Mouse (Mus musculus) forebrain, postnatal 0 days (tissue): ENCODE results near the gene Rbm17. TPM values are rescaled to one million over a fixed set of nuclear protein-coding genes. Genes with fewer than 3 reads are reported as not detected.
"Not testable (repeated sequence)": the region's sequence is repeated elsewhere in the genome, so short reads cannot be mapped to it uniquely, and the experiment has no call there.

Experiments used
- ATAC-seq: fragments of 200-750 bp; cut with Nextera tagmentation; 2 replicates; pipeline ENCODE4 v1.8.0; 2017; ENCODE audit warnings: mild to moderate bottlenecking, moderate library complexity
- DNase-seq: peaks from one replicate; pipeline ENCODE4 v3.0.0-alpha.2; 2015
- H3K27ac ChIP-seq: fragments of 300-500 bp; sonication (generic); 2 replicates; pipeline ENCODE4 v1.5.1; 2014; ENCODE audit warnings: low read depth, mild to moderate bottlenecking, antibody characterized with exemption, low read length, moderate library complexity, mixed read lengths
- H3K27me3 ChIP-seq: fragments of 300-500 bp; sonication (generic); 2 replicates; pipeline ENCODE4 v1.6.1; 2014; ENCODE audit warnings: mild to moderate bottlenecking, low read length, mixed read lengths; ENCODE audit not compliant: insufficient read depth
- H3K36me3 ChIP-seq: fragments of 300-500 bp; sonication (generic); 2 replicates; pipeline ENCODE4 v1.6.1; 2014; ENCODE audit warnings: mild to moderate bottlenecking, moderate library complexity; ENCODE audit not compliant: insufficient read depth
- H3K4me1 ChIP-seq: fragments of 300-500 bp; sonication (generic); 2 replicates; pipeline ENCODE4 v1.6.1; 2014; ENCODE audit warnings: antibody characterized with exemption; ENCODE audit not compliant: insufficient read depth
- H3K4me2 ChIP-seq: fragments of 300-500 bp; sonication (generic); 2 replicates; pipeline ENCODE4 v1.6.1; 2014; ENCODE audit warnings: low read depth, mild to moderate bottlenecking, moderate library complexity
- H3K4me3 ChIP-seq: fragments of 300-500 bp; sonication (generic); 2 replicates; pipeline ENCODE4 v1.5.1; 2014; ENCODE audit warnings: low read depth, low read length, mixed read lengths
- H3K9ac ChIP-seq: fragments of 300-500 bp; sonication (generic); 2 replicates; pipeline ENCODE4 v1.6.1; 2014; ENCODE audit warnings: mild to moderate bottlenecking
- H3K9me3 ChIP-seq: fragments of 300-500 bp; sonication (generic); 2 replicates; pipeline ENCODE4 v1.6.1; 2016; ENCODE audit warnings: low read length
- CTCF ChIP-seq: sonication (generic); IDR thresholded peaks from 2 replicates; pipeline ENCODE4 v1.5.1; 2016; ENCODE audit warnings: antibody characterized with exemption, control low read depth, low read depth
- WGBS: fragments of 180-500 bp; shearing (Covaris S2); extraction: QIAGEN DNeasy Blood & Tissue Kit; methylation state at CpG from one replicate; pipeline ENCODE4 v1.1.7; 2014; 5-methylcytosine and 5-hydroxymethylcytosine counted together
- polyA plus RNA-seq: library from polyadenylated mRNA; unstranded; fragments of >200 nt; fragmentation: Nextera tagmentation; extraction: Ambion mirVana; gene quantifications from 2 replicates; pipeline ENCODE4 v1.2.1, GENCODE M21; 2015
- total RNA-seq: library from RNA; depleted of rRNA; stranded (reverse); fragments of >200 nt; gene quantifications from 2 replicates; pipeline ENCODE4 v1.2.3, GENCODE M21; 2014; rRNA removed

The Rbm17 gene
- total and polyA plus RNA-seq, 2 experiments from 2014 or later = 95.4 to 130 TPM

GRCm38 (mm10) chr2:11542640-11543039 is 61.3 kb downstream of the Rbm17 start:
- no peak overlapping the region for H3K27ac ChIP-seq
- no peak overlapping the region for H3K9ac ChIP-seq
- TF ChIP-seq CTCF = peak; percentile 75
- no peak overlapping the region for H3K4me2 ChIP-seq
- H3K9me3 ChIP-seq = no peaks in the 10 kb centered on the region
- DNase-seq = peak; percentile 63
- H3K27me3 ChIP-seq = no peaks in the 10 kb centered on the region
- H3K4me3 ChIP-seq = no peak overlapping the region
- WGBS = 78% methylated on average over 1 of the region's 1 CpGs
- H3K36me3 ChIP-seq = no peaks in the 10 kb centered on the region
- peak; percentile 80 for ATAC-seq
- H3K4me1 ChIP-seq = no peaks in the 10 kb centered on the region

GRCm38 (mm10) chr2:11542121-11542520 is 61.8 kb downstream of the Rbm17 start:
- Histone ChIP-seq H3K4me2 (no peak overlapping the region), H3K9ac (no peak overlapping the region), H3K36me3 (no peaks in the 10 kb centered on the region), H3K4me3 (no peak overlapping the region), H3K9me3 (no peaks in the 10 kb centered on the region), H3K4me1 (no peaks in the 10 kb centered on the region), H3K27ac (no peak overlapping the region), H3K27me3 (no peaks in the 10 kb centered on the region)
- no peak for TF ChIP-seq CTCF
- no peak for ATAC-seq
- 97% methylated on average over 1 of the region's 1 CpGs for WGBS
- no peak for DNase-seq

DNA sequence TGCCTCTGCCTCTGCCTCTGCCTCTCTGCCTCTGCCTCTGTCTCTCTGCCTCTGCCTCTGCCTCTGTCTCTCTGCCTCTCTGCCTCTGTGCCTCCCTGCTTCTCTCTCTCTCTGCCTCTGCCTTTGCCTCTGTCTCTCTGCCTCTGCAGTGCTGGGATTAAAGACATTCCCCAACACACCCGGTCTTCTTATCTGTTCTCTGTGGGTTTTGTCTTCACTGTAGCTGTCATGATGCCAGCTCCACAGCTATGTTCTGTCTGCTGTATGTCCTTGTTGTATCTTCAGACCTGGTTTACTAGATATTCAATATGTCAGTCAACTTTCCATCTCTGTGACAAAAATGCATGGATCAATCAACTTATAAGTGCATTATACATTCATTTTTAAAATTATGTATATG is 62.4 kb downstream of the Rbm17 start:
- H3K27ac ChIP-seq, DNase-seq, H3K4me3 ChIP-seq, H3K9me3 ChIP-seq, H3K9ac ChIP-seq, H3K4me2 ChIP-seq, H3K36me3 ChIP-seq, H3K27me3 ChIP-seq, ATAC-seq, H3K4me1 ChIP-seq: not testable (repeated sequence)
- 64% methylated on average over 1 of the region's 1 CpGs for WGBS

DNA sequence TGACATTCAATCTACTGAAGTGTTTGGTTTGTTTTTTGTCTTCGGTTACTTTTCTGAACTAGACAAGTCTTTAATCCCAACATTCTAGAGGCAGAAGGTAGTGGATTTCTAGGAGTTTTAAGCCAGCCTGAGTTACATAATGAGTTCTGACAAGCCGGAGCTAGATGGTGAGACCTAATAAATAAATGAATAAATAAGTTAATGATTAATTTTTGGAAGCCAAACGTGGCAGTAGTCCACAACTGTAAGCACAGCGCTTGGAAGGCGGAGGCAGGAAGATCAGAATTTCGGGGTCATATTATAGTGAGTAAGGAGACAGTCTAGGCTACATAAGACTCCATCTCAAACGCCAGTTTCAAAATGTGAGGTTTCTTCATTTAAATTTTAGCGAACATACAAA is 68.0 kb downstream of the Rbm17 start:
- ATAC-seq = no peak
- Histone ChIP-seq H3K27me3 (no peaks in the 10 kb centered on the region), H3K36me3 (no peaks in the 10 kb centered on the region), H3K4me2 (peak overlapping the region; percentile 79), H3K9ac (peak overlapping the region; percentile 51; the same call in 1 of the 2 replicates), H3K9me3 (no peaks in the 10 kb centered on the region), H3K4me3 (peak overlapping the region; percentile 50), H3K27ac (no peak overlapping the region), H3K4me1 (no peaks in the 10 kb centered on the region)
- 68% methylated on average over 8 of the region's 8 CpGs for WGBS
- TF ChIP-seq CTCF = no peak
- DNase-seq = no peak

Other genes starting within 250 kb of the Rbm17 start
- gene Pfkfb3, start 50.1 kb downstream of the Rbm17 start, total RNA-seq = 19.2 and 22.5 TPM in 2 replicates
- 21.0 and 28.9 TPM in 2 replicates for gene Pfkfb3, start 50.1 kb downstream of the Rbm17 start, polyA plus RNA-seq
- gene Gm17490, start 22.1 kb upstream of the Rbm17 start, total RNA-seq = not detected in 2 replicates
- not detected in 2 replicates for gene Gm17490, start 22.1 kb upstream of the Rbm17 start, polyA plus RNA-seq
- gene Il2ra, start 38.7 kb upstream of the Rbm17 start, total RNA-seq = not detected in 2 replicates
- gene Il2ra, start 38.7 kb upstream of the Rbm17 start, polyA plus RNA-seq = 0.04 TPM in 1 of 2 replicates, not detected in the other
- gene Il15ra, start 101.1 kb upstream of the Rbm17 start, total RNA-seq = 1.00 and 2.2 TPM in 2 replicates
- 0.83 and 1.3 TPM in 2 replicates for gene Il15ra, start 101.1 kb upstream of the Rbm17 start, polyA plus RNA-seq
- 84.0 and 98.9 TPM in 2 replicates for gene Fbh1, start 173.4 kb upstream of the Rbm17 start, total RNA-seq
- 64.8 and 66.2 TPM in 2 replicates for gene Fbh1, start 173.4 kb upstream of the Rbm17 start, polyA plus RNA-seq
- gene Ankrd16, start 173.7 kb upstream of the Rbm17 start, total RNA-seq = 51.1 and 57.1 TPM in 2 replicates
- 18.5 and 26.9 TPM in 2 replicates for gene Ankrd16, start 173.7 kb upstream of the Rbm17 start, polyA plus RNA-seq